Comparison of ENCODE assay signal across 21 mouse cellular contexts in genomic region chr11:98325191-98325820, GRCm38 (mm10). TPM values are rescaled to one million over a fixed set of nuclear protein-coding genes. Genes with fewer than 3 reads are reported as not detected.
A peak's percentile ranks its signal among the peaks of the same experiment; 100 is the strongest.
DNase-seq lines count a peak whose midpoint lies in the region; ATAC-seq and TF ChIP-seq lines count a peak whose summit lies in the region.
"Had no signal": no experiment of that assay in that cellular context is flagged by ENCODE, and none has a peak within 500 bp of the region (broad histone marks: within the 10 kb centered on the region; RNA-seq: fewer than 3 reads in every experiment).

No protein-coding gene starts in this region.

- peak overlapping the region; percentile 53 for H3K4me3 ChIP-seq in layer of hippocampus, adult 2 months
- H3K4me3 ChIP-seq in forebrain, embryonic 10.5 days: no peak overlapping the region
- peak overlapping the region; percentile 46 for H3K4me3 ChIP-seq in hindbrain, embryonic 15.5 days
- H3K4me3 ChIP-seq in liver, postnatal 0 days (ENCODE audit: low read depth, low read length): no peak overlapping the region
- H3K4me3 ChIP-seq: embryonic facial prominence, embryonic 12.5 days; heart, embryonic 10.5 days; limb, embryonic 10.5 days; liver, embryonic 13.5 days; megakaryocyte, embryonic 14.5 days had no signal

- H3K27ac ChIP-seq in layer of hippocampus, adult 2 months: peak overlapping the region; percentile 84
- H3K27ac ChIP-seq in forebrain, embryonic 10.5 days: no peak overlapping the region
- 0 out of 2 replicates have a peak overlapping the region, but pooled peaks have one; percentile 87 for H3K27ac ChIP-seq in hindbrain, embryonic 15.5 days (replicated peaks)
- H3K27ac ChIP-seq in liver, postnatal 0 days (ENCODE audit: low read depth): no peak overlapping the region
- H3K27ac ChIP-seq: embryonic facial prominence, embryonic 12.5 days; heart, embryonic 10.5 days; limb, embryonic 10.5 days; liver, embryonic 13.5 days had no signal

- no peaks in the 10 kb centered on the region for H3K9me3 ChIP-seq in forebrain, embryonic 10.5 days
- no peaks in the 10 kb centered on the region for H3K9me3 ChIP-seq in hindbrain, embryonic 15.5 days
- H3K9me3 ChIP-seq in liver, postnatal 0 days (ENCODE audit: low read length): no peaks in the 10 kb centered on the region
- H3K9me3 ChIP-seq: embryonic facial prominence, embryonic 12.5 days; heart, embryonic 10.5 days; limb, embryonic 10.5 days; liver, embryonic 13.5 days; megakaryocyte, embryonic 14.5 days had no signal

- peaks cover 100% of the 10 kb centered on the region for H3K27me3 ChIP-seq in forebrain, embryonic 10.5 days (ENCODE audit: poor library complexity, severe bottlenecking)
- H3K27me3 ChIP-seq in hindbrain, embryonic 15.5 days: peaks cover 72% of the 10 kb centered on the region
- peaks cover 100% of the 10 kb centered on the region for H3K27me3 ChIP-seq in liver, postnatal 0 days (ENCODE audit: insufficient read depth, low read length)

- no peak for TF ChIP-seq CTCF in layer of hippocampus, adult 2 months (conservative IDR thresholded peaks at IDR 0.05)
- TF ChIP-seq CTCF in liver, postnatal 0 days (IDR thresholded peaks at IDR 0.05; ENCODE audit: low read depth): no peak

- H3K4me1 ChIP-seq in forebrain, embryonic 10.5 days: peaks cover 27% of the 10 kb centered on the region
- H3K4me1 ChIP-seq in hindbrain, embryonic 15.5 days (replicated peaks): peaks cover 34% of the 10 kb centered on the region
- peaks cover 15% of the 10 kb centered on the region; the same call in 1 of the 2 replicates for H3K4me1 ChIP-seq in liver, postnatal 0 days (ENCODE audit: insufficient read depth)

- 3% methylated on average over 14 of the region's 14 CpGs for WGBS in forebrain, embryonic 10.5 days
- 4% methylated on average over 14 of the region's 14 CpGs for WGBS in hindbrain, embryonic 15.5 days
- WGBS in liver, postnatal 0 days (ENCODE audit: insufficient replicate concordance): 4% methylated on average over 14 of the region's 14 CpGs

- peak overlapping the region; percentile 55 for H3K4me2 ChIP-seq in hindbrain, embryonic 15.5 days
- no peak overlapping the region for H3K4me2 ChIP-seq in liver, postnatal 0 days (ENCODE audit: low read depth, low read length)
- H3K4me2 ChIP-seq: embryonic facial prominence, embryonic 12.5 days; liver, embryonic 13.5 days had no signal

- TF ChIP-seq EP300 in liver, postnatal 0 days (IDR thresholded peaks at IDR 0.05; ENCODE audit: low read depth): no peak

- ATAC-seq in hindbrain, embryonic 15.5 days (ENCODE audit: low FRiP score, low read depth): no peak
- ATAC-seq in liver, postnatal 0 days: no peak
- ATAC-seq: intestine, embryonic 16.5 days; lung, postnatal 0 days had no signal

- DNase-seq in layer of hippocampus, adult 2 months (ENCODE audit: low spot score in 2 of 2): no peak
- DNase-seq in layer of hippocampus, postnatal 10 days (ENCODE audit: low spot score in 2 of 2): no peak
- peak; percentile 51 for DNase-seq in cerebellum, adult 8-10 months
- peak; percentile 16 for DNase-seq in forebrain, embryonic 10.5 days (ENCODE audit: extremely low spot score, low spot score)
- DNase-seq in spleen, postnatal 14 days (ENCODE audit: low spot score in 2 of 2): no peak
- DNase-seq in liver, postnatal 0 days: no peak
- DNase-seq in kidney, adult 18-20 months: no peak
- DNase-seq: B cell, adult 2 months; gastrocnemius, postnatal 25 days; heart, postnatal 14 days; kidney, postnatal 14 days; liver, embryonic 13.5 days; right cerebral cortex, postnatal 4 days had no signal

- no peaks in the 10 kb centered on the region for H3K36me3 ChIP-seq in forebrain, embryonic 10.5 days (replicated peaks)
- H3K36me3 ChIP-seq in hindbrain, embryonic 15.5 days: no peaks in the 10 kb centered on the region
- H3K36me3 ChIP-seq in liver, postnatal 0 days (replicated peaks; ENCODE audit: insufficient read depth, low read length): no peaks in the 10 kb centered on the region
- H3K36me3 ChIP-seq: embryonic facial prominence, embryonic 12.5 days; heart, embryonic 10.5 days; limb, embryonic 10.5 days; liver, embryonic 13.5 days had no signal

- H3K9ac ChIP-seq in hindbrain, embryonic 15.5 days: no peak overlapping the region
- no peak overlapping the region for H3K9ac ChIP-seq in liver, postnatal 0 days (replicated peaks)
- H3K9ac ChIP-seq: embryonic facial prominence, embryonic 12.5 days; liver, embryonic 13.5 days had no signal

RNA-seq across cellular contexts. Expression of gene Neurod2, which starts 4.1 kb away (rescaled TPM):
- 100 to 1,000 TPM; 163 to 165 TPM for total RNA-seq in layer of hippocampus, adult 2 months (2021)
- total RNA-seq in layer of hippocampus, postnatal 10 days (2021): 100 to 1,000 TPM; 114 to 118 TPM
- polyA plus RNA-seq in forebrain, embryonic 10.5 days (2016; fragmentation: Nextera tagmentation; extraction: Ambion mirVana): 0.14 TPM in 1 of 2 replicates, not detected in the other
- polyA plus RNA-seq in hindbrain, embryonic 15.5 days (2015; fragmentation: Nextera tagmentation; extraction: Ambion mirVana): 20.9 and 28.6 TPM in 2 replicates
- not detected in 2 replicates for polyA plus RNA-seq in liver, postnatal 0 days (2015; fragmentation: Nextera tagmentation; extraction: Ambion mirVana)
- total RNA-seq: gastrocnemius, postnatal 25 days; heart, postnatal 14 days had no signal
- polyA plus RNA-seq: heart, embryonic 10.5 days; limb, embryonic 10.5 days; liver, embryonic 13.5 days; lung, postnatal 0 days; stomach, embryonic 14.5 days had no signal

RNA-seq across cellular contexts. Expression of gene Ppp1r1b, which starts 22.9 kb away (rescaled TPM):
- 10 to 100 TPM; 55.9 to 56.2 TPM for total RNA-seq in layer of hippocampus, adult 2 months (2021)
- total RNA-seq in layer of hippocampus, postnatal 10 days (2021): 10 to 100 TPM; 17.5 to 24.1 TPM
- polyA plus RNA-seq in forebrain, embryonic 10.5 days (2016; fragmentation: Nextera tagmentation; extraction: Ambion mirVana): 0.23 and 0.41 TPM in 2 replicates
- polyA plus RNA-seq in hindbrain, embryonic 15.5 days (2015; fragmentation: Nextera tagmentation; extraction: Ambion mirVana): 6.1 and 6.9 TPM in 2 replicates
- polyA plus RNA-seq in liver, postnatal 0 days (2015; fragmentation: Nextera tagmentation; extraction: Ambion mirVana): 5.4 and 6.6 TPM in 2 replicates

RNA-seq across cellular contexts. Expression of gene Stard3, which starts 32.9 kb away (rescaled TPM):
- total RNA-seq in layer of hippocampus, adult 2 months (2021): 10 to 100 TPM; 32.9 to 35.5 TPM
- total RNA-seq in layer of hippocampus, postnatal 10 days (2021): 10 to 100 TPM; 19.2 to 19.5 TPM
- 39.8 and 41.0 TPM in 2 replicates for polyA plus RNA-seq in forebrain, embryonic 10.5 days (2016; fragmentation: Nextera tagmentation; extraction: Ambion mirVana)
- polyA plus RNA-seq in hindbrain, embryonic 15.5 days (2015; fragmentation: Nextera tagmentation; extraction: Ambion mirVana): 36.5 and 40.3 TPM in 2 replicates
- 14.5 and 15.4 TPM in 2 replicates for polyA plus RNA-seq in liver, postnatal 0 days (2015; fragmentation: Nextera tagmentation; extraction: Ambion mirVana)

RNA-seq across cellular contexts. Expression of gene Tcap, which starts 58.3 kb away (rescaled TPM):
- 1 to 10 TPM in 1 of 2 experiments, under 1 TPM in 1; 0.92 to 1.0 TPM for total RNA-seq in layer of hippocampus, adult 2 months (2021)
- total RNA-seq in layer of hippocampus, postnatal 10 days (2021): 1 to 10 TPM; 1.4 to 1.6 TPM
- 0.15 TPM in 1 of 2 replicates, not detected in the other for polyA plus RNA-seq in forebrain, embryonic 10.5 days (2016; fragmentation: Nextera tagmentation; extraction: Ambion mirVana)
- polyA plus RNA-seq in hindbrain, embryonic 15.5 days (2015; fragmentation: Nextera tagmentation; extraction: Ambion mirVana): 0.39 TPM in 1 of 2 replicates, not detected in the other
- 0.26 and 6.0 TPM in 2 replicates for polyA plus RNA-seq in liver, postnatal 0 days (2015; fragmentation: Nextera tagmentation; extraction: Ambion mirVana)

Comparison
In these comparisons a context has a peak if more than half of its experiments do, and no peak if none do; other contexts are left out.
1. DNase-seq: peak in cerebellum, adult 8-10 months (single experiment) and forebrain, embryonic 10.5 days (single experiment); none in layer of hippocampus, adult 2 months (0 of 2), layer of hippocampus, postnatal 10 days (0 of 2), spleen, postnatal 14 days (0 of 2), liver, postnatal 0 days (single experiment) and kidney, adult 18-20 months (single experiment).
2. H3K27ac ChIP-seq: peak in layer of hippocampus, adult 2 months (single experiment) and hindbrain, embryonic 15.5 days (single experiment); none in forebrain, embryonic 10.5 days (single experiment) and liver, postnatal 0 days (single experiment).
3. H3K4me3 ChIP-seq: peak in layer of hippocampus, adult 2 months (single experiment) and hindbrain, embryonic 15.5 days (single experiment); none in forebrain, embryonic 10.5 days (single experiment) and liver, postnatal 0 days (single experiment).
4. RNA of gene Neurod2, which starts 4.1 kb away (polyA plus RNA-seq): 20.9 to 28.6 TPM in hindbrain, embryonic 15.5 days; 0.14 TPM in forebrain, embryonic 10.5 days and not detected in liver, postnatal 0 days; every median in the first group is over 10 times any median in the second.